Comparison of ENCODE assay signal across 26 mouse cellular contexts in genomic region chr14:98134546-98134945, GRCm38 (mm10). TPM values are rescaled to one million over a fixed set of nuclear protein-coding genes. Genes with fewer than 3 reads are reported as not detected.
DNase-seq lines count a peak whose midpoint lies in the region; ATAC-seq and TF ChIP-seq lines count a peak whose summit lies in the region.
"Had no signal": no experiment of that assay in that cellular context is flagged by ENCODE, and none has a peak within 500 bp of the region (broad histone marks: within the 10 kb centered on the region; RNA-seq: fewer than 3 reads in every experiment).

No protein-coding gene starts in this region.

- H3K27me3 ChIP-seq in forebrain, embryonic 11.5 days (ENCODE audit: control insufficient read depth, insufficient read depth, low read length) = no peaks in the 10 kb centered on the region
- H3K27me3 ChIP-seq in forebrain, postnatal 0 days (ENCODE audit: insufficient read depth, low read length) = peaks cover 5% of the 10 kb centered on the region
- no peaks in the 10 kb centered on the region for H3K27me3 ChIP-seq in forebrain, embryonic 14.5 days (replicated peaks; ENCODE audit: control insufficient read depth, insufficient read depth, low read length)
- H3K27me3 ChIP-seq in forebrain, embryonic 15.5 days = no peaks in the 10 kb centered on the region
- H3K27me3 ChIP-seq: embryonic facial prominence, embryonic 12.5 days; embryonic facial prominence, embryonic 15.5 days; heart, embryonic 12.5 days; heart, embryonic 15.5 days; hindbrain, embryonic 13.5 days; intestine, embryonic 15.5 days; Patski had no signal

- no peak overlapping the region for H3K27ac ChIP-seq in forebrain, embryonic 11.5 days (ENCODE audit: low read depth, low read length)
- no peak overlapping the region for H3K27ac ChIP-seq in forebrain, postnatal 0 days (ENCODE audit: low read depth, low read length)
- H3K27ac ChIP-seq in forebrain, embryonic 14.5 days (ENCODE audit: low read depth, low read length) = no peak overlapping the region
- H3K27ac ChIP-seq in forebrain, embryonic 15.5 days (replicated peaks) = no peak overlapping the region
- H3K27ac ChIP-seq: embryonic facial prominence, embryonic 12.5 days; embryonic facial prominence, embryonic 15.5 days; heart, embryonic 15.5 days; hindbrain, embryonic 10.5 days; hindbrain, embryonic 13.5 days; intestine, embryonic 15.5 days had no signal

- no peak overlapping the region for H3K9ac ChIP-seq in forebrain, embryonic 11.5 days (ENCODE audit: low read length)
- no peak overlapping the region for H3K9ac ChIP-seq in forebrain, postnatal 0 days
- no peak overlapping the region for H3K9ac ChIP-seq in forebrain, embryonic 14.5 days (ENCODE audit: low read length)
- no peak overlapping the region for H3K9ac ChIP-seq in forebrain, embryonic 15.5 days (replicated peaks)
- H3K9ac ChIP-seq: embryonic facial prominence, embryonic 12.5 days; embryonic facial prominence, embryonic 15.5 days; heart, embryonic 12.5 days; heart, embryonic 15.5 days; hindbrain, embryonic 13.5 days; intestine, embryonic 15.5 days had no signal

- no peak for DNase-seq in forebrain, embryonic 11.5 days (ENCODE audit: low spot score)
- DNase-seq in forebrain, postnatal 0 days = no peak
- DNase-seq in forebrain, embryonic 14.5 days (ENCODE audit: low spot score) = peak; percentile 72
- peak; percentile 81 for DNase-seq in Muller cell, postnatal 12 days (ENCODE audit: inconsistent ontology term)
- DNase-seq in thymus, postnatal 0 days (ENCODE audit: low spot score) = no peak
- DNase-seq: adrenal gland, postnatal 10 days; adrenal gland, postnatal 36 days; cerebellum, adult 11 months; cerebellum, adult 2 months; cerebellum, adult 9-11 months; cerebellum, postnatal 25 days; gastrocnemius, postnatal 25 days; heart, adult 18-20 months; heart, postnatal 10 days; heart, postnatal 36 days; kidney, adult 11 months had no signal

- ATAC-seq in forebrain, embryonic 11.5 days (replicated peaks; ENCODE audit: low FRiP score) = peak; percentile 82
- no peak for ATAC-seq in forebrain, postnatal 0 days
- ATAC-seq in forebrain, embryonic 14.5 days = peak; percentile 62; the same call in 1 of the 2 replicates
- no peak for ATAC-seq in forebrain, embryonic 15.5 days (replicated peaks)
- ATAC-seq: hindbrain, embryonic 16.5 days; intestine, embryonic 15.5 days; Patski had no signal

- no peak overlapping the region for H3K4me2 ChIP-seq in forebrain, embryonic 11.5 days (ENCODE audit: low read depth, low read length, severe bottlenecking)
- no peak overlapping the region for H3K4me2 ChIP-seq in forebrain, postnatal 0 days (ENCODE audit: low read depth)
- no peak overlapping the region for H3K4me2 ChIP-seq in forebrain, embryonic 14.5 days (ENCODE audit: low read length)
- no peak overlapping the region for H3K4me2 ChIP-seq in forebrain, embryonic 15.5 days (replicated peaks)
- H3K4me2 ChIP-seq: embryonic facial prominence, embryonic 12.5 days; embryonic facial prominence, embryonic 15.5 days; heart, embryonic 12.5 days; heart, embryonic 15.5 days; hindbrain, embryonic 13.5 days; intestine, embryonic 15.5 days had no signal

- TF ChIP-seq CTCF in forebrain, postnatal 0 days (IDR thresholded peaks at IDR 0.05; ENCODE audit: low read depth) = no peak

- WGBS in forebrain, embryonic 11.5 days = 20% methylated on average over 4 of the region's 4 CpGs
- WGBS in forebrain, postnatal 0 days = 23% methylated on average over 4 of the region's 4 CpGs
- WGBS in forebrain, embryonic 14.5 days = 13% methylated on average over 4 of the region's 4 CpGs
- 17% methylated on average over 4 of the region's 4 CpGs for WGBS in forebrain, embryonic 15.5 days

- H3K4me3 ChIP-seq in forebrain, embryonic 11.5 days (ENCODE audit: low read depth, low read length) = no peak overlapping the region
- H3K4me3 ChIP-seq in forebrain, postnatal 0 days (ENCODE audit: low read depth, low read length) = no peak overlapping the region
- no peak overlapping the region for H3K4me3 ChIP-seq in forebrain, embryonic 14.5 days (ENCODE audit: low read depth, low read length)
- no peak overlapping the region for H3K4me3 ChIP-seq in forebrain, embryonic 15.5 days
- H3K4me3 ChIP-seq: embryonic facial prominence, embryonic 12.5 days; embryonic facial prominence, embryonic 15.5 days; heart, embryonic 12.5 days; heart, embryonic 15.5 days; hindbrain, embryonic 10.5 days; hindbrain, embryonic 13.5 days; intestine, embryonic 15.5 days had no signal

- no peaks in the 10 kb centered on the region for H3K9me3 ChIP-seq in forebrain, embryonic 11.5 days (ENCODE audit: control insufficient read depth, low read length)
- no peaks in the 10 kb centered on the region for H3K9me3 ChIP-seq in forebrain, postnatal 0 days (ENCODE audit: low read length)
- no peaks in the 10 kb centered on the region for H3K9me3 ChIP-seq in forebrain, embryonic 14.5 days (replicated peaks; ENCODE audit: control insufficient read depth, low read length)
- H3K9me3 ChIP-seq in forebrain, embryonic 15.5 days = no peaks in the 10 kb centered on the region
- H3K9me3 ChIP-seq: embryonic facial prominence, embryonic 12.5 days; embryonic facial prominence, embryonic 15.5 days; heart, embryonic 12.5 days; heart, embryonic 15.5 days; hindbrain, embryonic 10.5 days; hindbrain, embryonic 13.5 days; intestine, embryonic 15.5 days had no signal

- H3K4me1 ChIP-seq in forebrain, embryonic 11.5 days (replicated peaks; ENCODE audit: control insufficient read depth, insufficient read depth, low read length) = no peaks in the 10 kb centered on the region; the same call in 1 of the 2 replicates
- H3K4me1 ChIP-seq in forebrain, postnatal 0 days (ENCODE audit: insufficient read depth) = no peaks in the 10 kb centered on the region
- peaks cover 10% of the 10 kb centered on the region for H3K4me1 ChIP-seq in forebrain, embryonic 14.5 days (ENCODE audit: control insufficient read depth, insufficient read depth, low read length)
- peaks cover 11% of the 10 kb centered on the region for H3K4me1 ChIP-seq in forebrain, embryonic 15.5 days
- H3K4me1 ChIP-seq: embryonic facial prominence, embryonic 15.5 days; heart, embryonic 15.5 days; intestine, embryonic 15.5 days had no signal

- H3K36me3 ChIP-seq in forebrain, embryonic 11.5 days (ENCODE audit: control insufficient read depth, insufficient read depth, low read length) = no peaks in the 10 kb centered on the region
- no peaks in the 10 kb centered on the region for H3K36me3 ChIP-seq in forebrain, postnatal 0 days (ENCODE audit: insufficient read depth)
- no peaks in the 10 kb centered on the region for H3K36me3 ChIP-seq in forebrain, embryonic 14.5 days (ENCODE audit: control insufficient read depth, insufficient read depth, low read length)
- H3K36me3 ChIP-seq in forebrain, embryonic 15.5 days = no peaks in the 10 kb centered on the region
- H3K36me3 ChIP-seq: embryonic facial prominence, embryonic 12.5 days; embryonic facial prominence, embryonic 15.5 days; heart, embryonic 12.5 days; heart, embryonic 15.5 days; hindbrain, embryonic 13.5 days; intestine, embryonic 15.5 days had no signal

RNA-seq across cellular contexts. Expression of gene Dach1, which starts 35.0 kb away (rescaled TPM):
- polyA plus RNA-seq in forebrain, embryonic 11.5 days (2014; fragmentation: Nextera tagmentation; extraction: Ambion mirVana) = 21.7 and 25.3 TPM in 2 replicates
- total RNA-seq in forebrain, postnatal 0 days (2014; rRNA removed) = 9.3 and 10.6 TPM in 2 replicates
- 3.9 and 5.8 TPM in 2 replicates for polyA plus RNA-seq in forebrain, postnatal 0 days (2015; fragmentation: Nextera tagmentation; extraction: Ambion mirVana)
- polyA plus RNA-seq in forebrain, embryonic 14.5 days (2014; fragmentation: Nextera tagmentation; extraction: Ambion mirVana) = 10.8 and 11.0 TPM in 2 replicates
- 7.8 and 8.4 TPM in 2 replicates for polyA plus RNA-seq in forebrain, embryonic 15.5 days (2015; fragmentation: Nextera tagmentation; extraction: Ambion mirVana)
- polyA plus RNA-seq in thymus, postnatal 0 days (2015; fragmentation: Nextera tagmentation; extraction: Ambion mirVana) = 0.26 and 0.38 TPM in 2 replicates

Comparison
In these comparisons a context has a peak if more than half of its experiments do, and no peak if none do; other contexts are left out.
1. ATAC-seq: peak in forebrain, embryonic 11.5 days (single experiment) and forebrain, embryonic 14.5 days (single experiment); none in forebrain, postnatal 0 days (single experiment) and forebrain, embryonic 15.5 days (single experiment).
2. DNase-seq: peak in forebrain, embryonic 14.5 days (single experiment) and Muller cell, postnatal 12 days (single experiment); none in forebrain, embryonic 11.5 days (single experiment), forebrain, postnatal 0 days (single experiment) and thymus, postnatal 0 days (single experiment).